Mouse (Mus musculus) left cerebral cortex, postnatal 10 days (tissue): ENCODE measurements around the gene Syf2. TPM values are rescaled to one million over a fixed set of nuclear protein-coding genes. Genes with fewer than 3 reads are reported as not detected.

Source experiments
- DNase-seq, 2 experiments: peaks; one replicate each; pipeline ENCODE4 v3.0.0; 2021 to 2022; ENCODE audit warnings: low spot score in 2 of 2, mixed read lengths in 1 of 2; ENCODE audit errors: extremely low spot score in 1 of 2
- intact Hi-C: fragments of 180-260 bp; cut with DNase I; formaldehyde crosslinking; loops from one replicate; pipeline ENCODE4 v1.15.1; 2025
- total RNA-seq, 2 experiments: library from RNA; stranded (reverse); gene quantifications; 2 replicates each; pipeline ENCODE4 v1.2.3; 2021

The Syf2 gene
- total RNA-seq, 2 experiments from 2014 or later, result 34.5 to 39.6 TPM

DNA sequence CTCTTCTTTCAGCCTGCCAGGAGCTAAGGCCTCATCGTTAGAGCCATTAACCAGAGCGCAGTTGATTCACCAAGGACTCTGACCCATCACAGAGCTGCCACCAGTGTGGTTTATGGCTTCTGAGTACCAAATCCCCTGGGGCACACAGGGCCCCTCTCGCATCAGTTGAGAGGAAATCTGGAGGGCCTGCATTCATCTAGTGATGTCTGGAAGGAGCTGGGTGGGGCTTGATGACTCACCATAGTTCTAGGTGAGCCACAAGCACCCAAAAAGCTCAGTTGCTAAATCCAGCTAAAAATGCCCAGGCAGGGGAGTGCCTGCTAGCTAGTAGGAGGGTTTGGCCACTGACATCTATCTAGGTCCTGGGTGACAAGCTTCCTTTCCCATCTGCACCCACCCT is 25.1 kb downstream of the Syf2 start:
- intact Hi-C loops, result no loop called here
- no peak for DNase-seq

DNA sequence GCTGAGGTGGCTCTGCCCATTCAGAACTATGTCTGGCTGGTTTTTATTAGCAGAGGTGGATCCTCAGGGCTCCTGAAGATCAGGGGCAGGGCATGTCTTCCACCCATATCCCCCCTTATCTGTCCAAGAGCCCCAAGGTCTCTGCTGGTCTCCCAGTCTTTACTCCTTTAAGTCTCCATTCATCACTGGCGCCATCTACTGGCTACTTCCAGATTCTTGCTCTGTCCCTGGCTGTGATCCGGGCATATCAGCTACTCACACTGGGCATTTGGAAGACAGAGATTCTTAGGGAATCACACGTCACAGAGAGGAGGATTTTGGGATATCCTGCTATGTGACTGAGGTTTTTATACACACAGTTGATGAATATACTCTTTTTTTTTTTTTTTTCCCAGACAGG is 25.6 kb downstream of the Syf2 start:
- intact Hi-C loops, result no loop called here
- DNase-seq, result peak in 1 of 2 experiments; percentile 73

DNA sequence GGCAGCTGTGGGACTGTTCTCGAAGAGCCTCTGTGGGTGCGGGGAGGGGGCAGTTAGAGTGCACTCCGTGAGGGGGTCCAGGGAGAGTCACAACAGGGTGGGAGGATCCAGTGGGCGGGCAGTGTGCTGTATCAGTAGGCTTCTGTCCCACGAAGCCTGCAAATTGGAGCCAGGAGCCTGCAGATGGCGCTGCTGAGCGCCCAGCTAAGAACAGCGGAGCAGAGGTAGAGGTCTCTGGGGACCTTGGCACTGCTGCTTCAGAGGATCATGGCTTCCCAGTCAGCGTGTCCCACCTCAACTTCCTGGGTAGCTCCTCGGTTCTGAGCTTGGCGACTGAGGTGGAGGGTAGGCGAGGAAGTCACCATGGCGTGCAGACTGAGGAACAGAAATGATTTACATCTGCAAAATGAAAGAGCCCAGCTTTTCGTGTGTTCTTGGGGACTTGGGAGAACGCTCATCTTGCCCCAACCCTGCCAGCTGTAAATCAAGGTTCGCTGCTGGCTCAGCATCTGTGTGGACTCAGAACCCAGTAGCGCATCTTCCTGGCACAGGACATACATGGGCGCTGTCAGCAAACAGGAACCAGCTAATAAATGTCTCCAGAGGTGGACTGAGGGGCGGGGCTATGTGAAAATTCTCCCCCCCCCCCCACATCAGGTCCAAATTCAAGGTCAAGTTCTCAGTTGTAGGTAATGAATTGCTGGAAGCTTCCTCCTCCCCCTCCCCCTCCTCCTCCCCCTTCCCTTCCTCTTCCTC is 32.5 kb downstream of the Syf2 start:
- peak in 1 of 2 experiments; percentile 49 for DNase-seq

DNA sequence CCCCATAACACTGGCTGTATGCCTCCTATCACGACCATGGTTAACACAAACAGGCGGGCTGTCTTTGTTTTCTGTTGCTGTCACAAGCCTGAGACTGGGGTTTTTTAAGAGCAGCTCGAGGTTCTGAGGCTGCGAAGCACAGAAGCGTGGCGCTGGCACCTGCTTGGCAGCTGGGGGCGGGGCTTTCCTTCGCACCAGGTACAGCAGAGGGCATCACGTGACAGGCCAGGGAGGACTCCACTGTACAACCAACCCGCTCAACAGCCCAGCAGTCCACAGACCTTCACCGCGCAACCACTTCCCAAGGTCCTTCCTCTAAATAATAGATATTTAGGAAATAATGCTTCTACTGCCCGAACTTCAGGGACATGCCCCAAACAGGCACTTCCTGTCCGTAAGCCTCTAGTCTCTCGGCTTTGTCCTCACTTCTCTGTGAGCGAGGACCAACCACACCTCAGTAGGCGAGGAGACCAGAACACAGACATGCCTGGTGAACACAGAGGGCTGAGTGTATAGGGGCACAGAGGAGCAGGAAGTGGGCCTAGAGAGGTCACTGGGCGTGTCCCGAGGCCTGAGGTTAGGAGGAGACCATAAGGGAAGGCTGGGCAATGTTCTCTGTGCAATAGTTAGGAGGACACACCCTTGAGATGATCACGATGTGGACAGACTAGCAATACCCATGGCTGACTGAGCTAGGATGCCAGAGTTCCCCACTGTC is 37.3 kb downstream of the Syf2 start:
- DNase-seq, result no peak
- intact Hi-C loops, result no loop called here

More for the DNA sequence above, 32.5 kb downstream of the Syf2 start:
- intact Hi-C loops, result no loop called here

DNA sequence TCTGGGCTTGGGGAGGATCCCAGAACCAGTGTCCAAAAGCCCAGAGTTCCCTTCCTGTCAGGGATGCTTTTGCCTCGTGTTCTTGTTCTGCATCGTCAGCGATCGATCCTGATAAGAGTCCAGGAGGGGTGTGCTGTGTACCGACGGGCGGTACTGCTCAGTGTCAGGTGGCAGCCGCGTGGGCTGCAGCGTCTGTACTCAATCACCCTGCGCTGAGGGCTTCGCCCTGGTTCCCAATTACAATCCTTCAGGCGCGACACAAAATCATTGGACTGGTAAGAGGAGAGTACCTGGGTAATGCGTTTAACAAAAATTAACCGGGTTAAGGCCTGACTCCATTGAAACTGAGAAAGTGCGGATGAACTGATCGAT is 37.9 kb downstream of the Syf2 start:
- no peak for DNase-seq
- intact Hi-C loops, result no loop called here

DNA sequence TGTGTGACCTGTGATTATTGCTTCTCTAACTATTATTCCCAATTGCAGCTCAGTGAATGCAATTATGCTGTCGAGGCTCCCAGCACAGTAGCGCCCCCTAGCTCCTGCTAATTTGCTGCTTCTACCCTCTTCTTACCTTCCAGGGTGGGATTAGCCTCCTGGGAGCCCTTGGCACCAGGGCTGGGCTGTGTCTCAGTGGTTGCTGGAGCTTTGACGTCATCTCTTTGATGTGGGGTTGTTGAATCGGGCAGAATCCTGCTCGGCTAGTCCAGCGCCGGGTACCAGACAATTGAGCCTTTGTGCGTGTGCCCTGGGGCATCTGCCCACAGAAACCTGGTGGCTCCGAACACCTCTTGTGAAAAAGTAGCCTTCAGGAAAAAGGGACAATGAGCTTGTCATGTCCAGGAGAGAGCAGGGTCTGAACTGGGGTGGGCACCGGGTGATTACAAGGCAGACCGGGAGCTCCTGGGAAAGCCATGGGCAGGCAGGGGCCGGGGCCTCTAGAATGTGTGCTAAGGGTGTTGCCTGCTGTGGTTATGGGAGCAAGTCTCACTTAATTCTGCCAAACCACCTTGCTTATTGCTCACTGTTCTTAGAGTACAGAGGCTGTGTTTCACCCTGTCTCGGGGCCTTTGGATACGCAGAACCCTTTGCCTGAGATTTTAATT is 44.7 kb downstream of the Syf2 start:
- DNase-seq, result no peak
- intact Hi-C loops, result no loop called here

DNA sequence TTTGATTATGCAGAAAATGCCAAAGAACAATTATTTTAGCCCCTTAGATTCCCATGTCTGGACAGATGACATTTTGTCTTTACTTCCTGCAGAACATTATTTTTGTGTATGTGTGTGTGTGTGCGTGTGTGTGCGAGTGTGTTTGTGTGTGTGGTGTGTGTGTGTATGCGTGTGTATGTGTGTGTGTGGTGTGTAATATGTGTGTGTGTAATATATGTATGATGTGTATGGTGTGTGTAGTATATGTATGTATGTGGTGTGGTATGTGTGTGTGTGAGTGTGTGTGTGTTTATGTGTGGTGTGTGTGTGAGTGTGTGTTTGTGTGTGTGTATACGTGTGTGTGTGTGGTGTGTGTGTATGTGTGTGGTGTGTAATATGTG is 45.2 kb downstream of the Syf2 start:
- intact Hi-C loops, result no loop called here
- no peak for DNase-seq

DNA sequence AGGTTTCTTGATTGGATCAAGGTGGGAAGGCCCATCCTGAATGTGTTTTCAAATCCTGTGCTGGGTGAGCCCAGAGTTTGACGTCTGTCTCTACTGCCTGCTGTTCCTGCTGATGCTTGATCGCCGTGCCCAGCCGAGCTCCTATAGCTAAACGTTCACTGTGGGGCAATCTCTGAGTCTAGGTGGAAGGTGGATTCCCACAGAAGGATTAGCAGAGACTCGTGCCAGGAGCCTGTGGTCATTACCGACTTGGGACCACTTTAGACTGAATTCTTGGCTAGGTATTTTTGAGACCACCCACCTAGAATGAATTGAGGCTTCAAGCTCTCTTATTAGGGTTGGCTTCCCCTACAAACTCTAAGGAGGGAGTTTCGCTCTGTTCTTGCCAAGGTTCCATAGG is 48.2 kb downstream of the Syf2 start:
- intact Hi-C loops, result no loop called here
- DNase-seq, result no peak

DNA sequence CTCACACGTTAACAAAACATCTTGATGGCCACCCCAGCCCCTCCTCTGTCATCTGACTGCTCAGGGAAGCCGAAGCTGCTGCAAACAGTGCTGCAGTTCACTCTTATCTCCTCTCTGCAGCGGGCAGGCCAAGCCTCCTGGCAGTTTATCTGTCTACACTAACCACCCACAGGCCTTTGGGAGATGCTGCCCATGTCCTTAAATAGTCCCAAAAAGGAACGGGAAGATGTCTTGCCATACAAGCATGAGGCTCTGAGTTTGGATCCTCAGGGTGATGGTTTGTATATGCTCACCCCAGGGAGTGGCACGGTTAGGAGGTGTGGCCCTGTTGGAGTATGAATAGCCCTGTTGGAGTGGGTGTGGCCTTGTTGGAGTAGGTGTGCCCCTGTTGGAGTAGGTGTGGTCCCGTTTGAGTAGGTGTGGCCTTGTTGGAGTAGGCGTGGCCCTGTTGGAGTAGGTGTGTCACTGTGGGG is 51.3 kb downstream of the Syf2 start:
- DNase-seq, result no peak
- intact Hi-C loops, result no loop called here

DNA sequence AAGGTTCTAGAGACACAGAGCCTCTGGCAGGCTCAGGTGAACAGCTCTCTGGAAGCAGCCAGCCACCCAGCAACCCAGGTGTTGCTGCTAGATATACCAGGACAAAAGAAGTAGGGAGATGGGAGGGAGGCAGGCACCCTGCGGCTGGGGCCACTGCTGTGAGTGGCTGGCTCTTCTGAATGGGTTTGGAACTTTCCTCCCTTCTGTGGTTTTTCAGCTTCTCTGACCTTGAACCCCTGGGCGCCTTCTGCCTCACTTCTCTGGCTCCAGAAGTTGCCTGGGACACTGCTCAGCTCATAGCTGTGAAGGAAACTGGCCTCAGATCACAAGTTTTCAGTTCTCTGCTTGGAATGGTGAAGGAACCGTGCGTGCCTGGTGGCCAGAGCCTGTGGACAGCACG is 52.4 kb downstream of the Syf2 start:
- DNase-seq, result no peak
- intact Hi-C loops, result no loop called here

DNA sequence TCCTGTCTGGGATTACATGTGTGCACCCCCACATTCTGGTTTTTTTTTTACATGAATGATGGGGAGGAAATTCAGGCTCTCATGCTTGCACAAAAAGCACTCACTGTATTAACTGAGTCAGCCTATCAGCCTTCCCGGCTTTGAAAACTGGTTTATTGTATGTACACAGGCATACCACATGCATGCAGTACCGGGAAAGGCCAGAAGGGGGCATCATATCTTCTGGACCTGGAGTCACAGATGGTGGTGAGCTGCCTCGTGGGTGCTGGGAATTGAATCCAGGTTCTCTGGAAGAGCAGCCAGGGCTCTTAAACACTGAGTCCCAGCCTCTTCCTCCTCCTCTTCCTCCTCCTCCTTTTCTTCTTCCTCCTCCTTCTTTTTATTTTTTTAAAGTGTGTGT is 53.9 kb downstream of the Syf2 start:
- intact Hi-C loops, result no loop called here

DNA sequence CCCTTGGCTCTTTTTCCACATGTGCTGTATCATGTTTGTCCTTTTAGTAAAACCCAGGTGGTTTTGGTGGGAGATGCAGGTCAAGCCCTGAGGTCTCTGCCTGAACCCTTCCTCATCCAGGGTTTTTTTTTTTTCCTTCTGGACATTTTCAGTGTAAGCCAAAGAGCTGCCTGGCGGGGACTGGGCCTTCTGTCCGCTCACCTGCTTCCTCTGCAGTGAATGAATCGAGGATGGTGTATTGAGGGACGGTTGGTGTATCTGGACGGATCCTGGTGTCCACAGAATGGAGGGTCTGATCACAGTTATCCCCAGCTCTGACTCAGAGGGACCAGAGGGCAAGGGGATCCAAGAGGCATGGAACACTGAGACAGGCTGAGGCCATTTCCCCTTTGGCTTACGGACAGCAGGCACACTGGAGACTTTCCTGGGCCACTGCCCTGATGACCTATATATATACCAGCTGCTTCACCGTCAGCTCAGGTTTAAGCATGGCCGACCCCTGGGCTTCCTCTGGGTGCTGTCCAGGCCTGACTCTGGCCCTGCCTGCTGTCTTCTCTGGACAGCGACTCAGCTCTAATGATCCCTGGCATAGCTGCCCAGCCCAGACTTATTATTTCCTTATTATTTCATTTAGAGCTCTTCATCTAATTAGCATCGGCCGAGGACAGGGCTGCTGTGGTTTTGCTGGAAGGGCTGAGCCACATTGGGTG is 55.1 kb downstream of the Syf2 start:
- intact Hi-C loops, result no loop called here
- no peak for DNase-seq

More for the DNA sequence above, 53.9 kb downstream of the Syf2 start:
- DNase-seq, result no peak

DNA sequence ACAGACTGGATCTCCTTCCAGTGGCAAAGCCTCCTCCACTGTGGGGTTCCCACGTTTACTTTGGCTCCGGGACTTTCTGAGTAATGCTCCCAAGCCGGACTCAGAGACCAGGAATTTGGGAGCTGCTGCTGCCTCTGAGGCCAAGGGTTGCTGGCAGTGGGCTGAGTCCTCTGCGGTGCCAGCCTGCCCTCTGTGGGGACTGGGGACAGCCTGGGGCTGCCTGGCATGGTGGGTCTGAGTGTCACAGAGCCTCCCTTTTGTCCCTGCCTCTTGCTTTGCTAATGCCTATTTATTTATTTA is 55.6 kb downstream of the Syf2 start:
- no peak for DNase-seq
- intact Hi-C loops, result no loop called here

DNA sequence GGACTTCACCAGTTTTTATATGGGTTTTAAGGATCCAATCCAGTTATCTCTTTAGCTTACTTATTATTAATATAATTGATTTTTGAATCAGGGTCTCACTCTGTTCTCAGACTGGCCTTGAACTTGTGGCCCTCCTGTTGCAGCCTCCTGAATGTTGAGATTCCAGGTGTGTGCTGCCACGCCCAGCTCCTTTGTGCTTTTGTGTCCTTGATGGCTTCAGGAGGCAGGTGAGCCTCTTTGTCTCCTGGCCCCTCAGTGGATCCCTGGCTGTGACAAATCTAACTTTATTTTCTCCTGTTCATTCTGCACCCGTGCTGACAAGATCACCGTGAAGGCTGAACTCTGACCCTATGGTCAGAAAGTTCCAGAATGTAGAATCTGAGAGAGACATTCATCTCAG is 56.3 kb downstream of the Syf2 start:
- no peak for DNase-seq
- intact Hi-C loops, result no loop called here

Other genes with a start within 250 kb of the Syf2 start
- 10 to 100 TPM; 19.9 to 20.1 TPM for gene Man1c1, start 226.6 kb upstream of the Syf2 start, total RNA-seq
- gene Ldlrap1, start 162.9 kb upstream of the Syf2 start, total RNA-seq, result 1 to 10 TPM; 2.4 to 3.4 TPM
- gene Maco1, start 77.6 kb upstream of the Syf2 start, total RNA-seq, result 10 to 100 TPM; 56.1 to 57.5 TPM
- gene Rhd, start 66.4 kb upstream of the Syf2 start, total RNA-seq, result not detected
- 100 to 1,000 TPM; 128 to 133 TPM for gene Tmem50a, start 15.9 kb upstream of the Syf2 start, total RNA-seq
- 100 to 1,000 TPM; 256 to 271 TPM for gene Rsrp1, start 7.3 kb upstream of the Syf2 start, total RNA-seq
- not detected for gene Runx3, start 189.8 kb downstream of the Syf2 start, total RNA-seq